Mouse (Mus musculus): ENCODE data around the gene Snrpb. TPM values are rescaled to one million over a fixed set of nuclear protein-coding genes. Genes with fewer than 3 reads are reported as not detected.

The Snrpb gene
- polyA plus RNA-seq, 1 experiment from 2014 or later, result 633 TPM

DNA sequence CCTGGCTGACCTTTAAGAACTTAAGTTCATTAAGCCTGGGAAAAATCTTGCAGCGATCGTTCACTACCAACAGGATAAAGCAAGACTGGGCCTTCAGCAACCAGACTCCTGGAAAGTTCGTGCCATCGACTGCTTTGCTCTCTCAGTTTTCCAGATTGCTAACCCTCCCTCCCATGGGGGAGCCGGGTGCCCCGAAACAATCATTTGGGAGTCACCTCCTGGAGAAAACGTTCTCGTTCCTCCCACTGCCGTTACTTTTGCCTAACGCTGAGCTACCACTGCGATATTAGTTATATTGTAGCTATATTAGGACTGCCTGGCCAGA is 860 bp downstream of the Snrpb start:
- ATAC-seq (replicated peaks; ENCODE audit: low FRiP score) (peak; percentile 6; the same call in 1 of the 2 replicates), DNase-seq (ENCODE audit: low spot score) (no peak)
- H3K4me3 ChIP-seq (ENCODE audit: low read depth, low read length), result peak overlapping the region; percentile 99
- H3K27me3 ChIP-seq (replicated peaks; ENCODE audit: control insufficient read depth, insufficient read depth, low read length), result no peaks in the 10 kb centered on the region
- peak overlapping the region; percentile 100 for H3K9ac ChIP-seq (ENCODE audit: low read depth, low read length)
- peaks cover 29% of the 10 kb centered on the region for H3K36me3 ChIP-seq (ENCODE audit: control insufficient read depth, insufficient read depth, low read length)
- H3K4me2 ChIP-seq, result peak overlapping the region; percentile 84
- H3K4me1 ChIP-seq (replicated peaks; ENCODE audit: control insufficient read depth, insufficient read depth, low read length), result peaks cover 15% of the 10 kb centered on the region
- H3K27ac ChIP-seq (ENCODE audit: low read depth, low read length), result peak overlapping the region; percentile 87
- H3K9me3 ChIP-seq (ENCODE audit: control insufficient read depth, low read length), result no peaks in the 10 kb centered on the region
- WGBS, result under 1% methylated on average over 11 of the region's 11 CpGs

DNA sequence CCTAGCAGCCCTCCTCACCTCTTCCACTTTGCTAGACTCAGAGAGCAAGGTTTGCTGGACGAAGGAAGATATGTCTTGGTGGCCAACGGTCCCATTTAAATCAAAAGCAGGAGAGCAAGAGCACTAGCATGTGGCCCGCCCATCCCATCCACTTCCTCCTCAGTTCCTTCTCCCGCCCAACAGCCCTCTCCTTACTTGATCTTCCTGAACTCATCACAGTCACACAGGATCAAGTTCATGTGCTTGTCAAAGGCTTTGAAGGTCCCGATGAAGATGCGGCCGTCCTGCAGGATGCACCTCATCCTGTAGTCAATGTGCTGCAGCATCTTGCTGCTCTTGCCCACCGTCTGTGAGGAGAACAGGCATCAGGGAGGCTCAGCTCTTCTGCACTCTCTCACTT is 2.4 kb downstream of the Snrpb start:
- peak overlapping the region; percentile 100 for H3K9ac ChIP-seq (ENCODE audit: low read depth, low read length)
- DNase-seq (ENCODE audit: low spot score) (no peak), ATAC-seq (replicated peaks; ENCODE audit: low FRiP score) (no peak)
- H3K4me2 ChIP-seq, result peak overlapping the region; percentile 84
- H3K9me3 ChIP-seq (ENCODE audit: control insufficient read depth, low read length), result no peaks in the 10 kb centered on the region
- peak overlapping the region; percentile 99 for H3K4me3 ChIP-seq (ENCODE audit: low read depth, low read length)
- H3K4me1 ChIP-seq (replicated peaks; ENCODE audit: control insufficient read depth, insufficient read depth, low read length), result peaks cover 15% of the 10 kb centered on the region
- peaks cover 44% of the 10 kb centered on the region for H3K36me3 ChIP-seq (ENCODE audit: control insufficient read depth, insufficient read depth, low read length)
- no peak overlapping the region for H3K27ac ChIP-seq (ENCODE audit: low read depth, low read length)
- H3K27me3 ChIP-seq (replicated peaks; ENCODE audit: control insufficient read depth, insufficient read depth, low read length), result no peaks in the 10 kb centered on the region
- WGBS, result 64% methylated on average over 8 of the region's 8 CpGs

DNA sequence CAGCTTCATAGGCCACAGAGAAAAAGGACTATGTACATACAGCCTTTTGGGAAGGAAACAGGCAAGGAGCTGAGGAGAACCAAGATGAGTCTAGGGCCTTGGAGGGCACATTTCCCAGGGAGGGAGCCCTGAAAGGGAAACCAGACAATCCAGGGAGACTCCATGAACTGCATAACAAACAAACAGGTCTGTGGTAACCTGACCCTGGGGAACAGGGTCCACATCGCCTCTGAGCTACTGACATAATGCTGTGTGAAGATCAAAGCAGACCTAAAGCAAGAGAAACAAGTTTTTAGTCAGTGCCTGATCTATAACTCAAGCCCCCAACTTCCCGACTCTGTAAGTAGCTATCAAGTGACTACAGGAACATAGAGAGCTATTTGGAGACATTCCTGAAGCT is 7.5 kb downstream of the Snrpb start:
- Histone ChIP-seq H3K4me3 (ENCODE audit: low read depth, low read length) (no peak overlapping the region), H3K27me3 (replicated peaks; ENCODE audit: control insufficient read depth, insufficient read depth, low read length) (no peaks in the 10 kb centered on the region), H3K9ac (ENCODE audit: low read depth, low read length) (no peak overlapping the region), H3K4me1 (replicated peaks; ENCODE audit: control insufficient read depth, insufficient read depth, low read length) (peaks cover 3% of the 10 kb centered on the region; the same call in 1 of the 2 replicates), H3K9me3 (ENCODE audit: control insufficient read depth, low read length) (no peaks in the 10 kb centered on the region), H3K4me2 (no peak overlapping the region), H3K36me3 (ENCODE audit: control insufficient read depth, insufficient read depth, low read length) (peaks cover 60% of the 10 kb centered on the region), H3K27ac (ENCODE audit: low read depth, low read length) (no peak overlapping the region)
- DNase-seq (ENCODE audit: low spot score) (no peak), ATAC-seq (replicated peaks; ENCODE audit: low FRiP score) (no peak)
- WGBS, result 83% methylated on average over 2 of the region's 2 CpGs

DNA sequence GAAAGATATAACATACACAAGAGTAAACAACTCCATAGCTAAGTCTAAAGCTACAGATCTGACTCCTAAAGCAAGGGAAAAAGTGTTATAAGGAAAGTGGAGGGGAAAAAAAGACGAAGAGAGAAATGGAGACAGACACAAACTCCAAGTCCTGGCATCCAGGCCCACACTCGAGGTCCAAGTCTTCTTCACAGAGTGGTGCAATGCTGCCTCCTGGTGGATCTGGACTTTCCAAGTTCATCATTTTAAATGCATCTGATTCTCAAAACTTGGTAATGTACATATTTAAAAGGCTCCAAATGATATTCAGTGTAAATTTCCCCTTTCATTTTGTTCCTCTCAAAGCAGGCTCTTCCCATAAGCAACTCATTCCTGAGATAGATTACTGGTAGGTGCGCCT is 11.3 kb downstream of the Snrpb start:
- no peak for DNase-seq (ENCODE audit: low spot score)
- Histone ChIP-seq H3K4me3 (ENCODE audit: low read depth, low read length) (no peak overlapping the region), H3K9me3 (ENCODE audit: control insufficient read depth, low read length) (no peaks in the 10 kb centered on the region), H3K4me2 (no peak overlapping the region), H3K27ac (ENCODE audit: low read depth, low read length) (no peak overlapping the region), H3K4me1 (replicated peaks; ENCODE audit: control insufficient read depth, insufficient read depth, low read length) (no peaks in the 10 kb centered on the region), H3K27me3 (replicated peaks; ENCODE audit: control insufficient read depth, insufficient read depth, low read length) (no peaks in the 10 kb centered on the region), H3K36me3 (ENCODE audit: control insufficient read depth, insufficient read depth, low read length) (peaks cover 36% of the 10 kb centered on the region), H3K9ac (ENCODE audit: low read depth, low read length) (no peak overlapping the region)
- ATAC-seq (replicated peaks; ENCODE audit: low FRiP score), result no peak
- WGBS, result 47% methylated on average over 3 of the region's 3 CpGs

DNA sequence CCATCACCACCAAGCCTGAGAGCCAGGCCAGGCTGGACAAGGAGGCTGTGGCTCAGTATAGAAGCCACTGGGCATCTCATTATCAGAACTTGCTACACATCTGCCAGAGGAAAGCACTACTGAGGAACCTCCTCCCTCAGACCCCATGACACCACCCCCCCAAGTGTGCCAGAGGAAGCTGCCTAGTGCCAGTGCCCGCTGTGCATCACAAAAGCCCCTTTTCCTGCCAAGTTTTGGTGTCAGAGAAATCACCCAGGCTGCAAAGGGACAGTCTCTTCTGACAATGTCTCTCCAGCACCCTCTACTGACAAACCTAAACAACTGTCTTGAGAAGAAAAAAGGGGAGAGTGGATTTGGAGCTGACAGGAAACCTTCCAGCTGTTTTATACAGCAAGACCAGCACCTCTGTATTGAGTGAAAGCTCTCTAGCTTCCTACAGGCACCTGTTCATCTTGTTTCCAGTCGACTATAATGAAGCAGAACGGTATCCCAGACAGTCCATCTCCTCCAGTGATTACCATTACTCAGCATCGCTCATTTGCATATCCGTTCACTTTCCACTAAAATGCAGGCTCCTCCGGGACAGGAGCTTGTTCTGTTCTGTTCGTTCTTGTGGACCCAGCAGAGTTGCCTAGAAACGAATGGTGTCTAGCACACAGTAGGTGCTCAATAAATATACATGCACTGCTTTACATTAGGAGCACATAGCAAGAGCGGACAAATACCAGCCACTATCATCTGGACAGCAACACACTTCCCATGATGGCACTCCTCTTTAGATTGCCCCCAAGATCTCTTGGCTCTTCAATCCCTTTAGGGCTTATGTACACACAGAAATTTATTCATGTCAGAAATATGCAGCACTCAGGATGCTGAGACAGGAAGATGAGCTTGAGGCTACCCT is 12.6 kb downstream of the Snrpb start:
- peaks cover 23% of the 10 kb centered on the region for H3K36me3 ChIP-seq (ENCODE audit: control insufficient read depth, insufficient read depth, low read length)

DNA sequence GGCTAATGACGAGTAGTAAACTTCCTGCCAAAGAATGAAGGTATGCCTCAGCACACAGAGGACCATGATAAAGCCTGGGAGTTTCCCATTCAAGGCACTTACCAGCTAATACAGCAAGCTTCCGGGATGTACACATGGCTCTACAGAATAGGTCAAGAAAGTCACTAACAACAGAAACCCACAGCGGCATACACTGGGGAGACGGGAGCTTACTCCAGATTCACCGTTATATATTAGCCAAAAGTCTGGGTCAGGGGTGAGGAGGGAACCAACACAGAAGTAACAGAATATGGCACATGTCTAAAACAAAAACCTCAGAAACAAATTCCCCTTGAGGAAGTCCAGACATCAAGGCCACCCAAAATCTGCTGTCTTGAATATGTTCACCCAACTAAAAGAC is 16.5 kb downstream of the Snrpb start:
- ATAC-seq (replicated peaks; ENCODE audit: low FRiP score) (no peak), DNase-seq (ENCODE audit: low spot score) (no peak)
- Histone ChIP-seq H3K9me3 (ENCODE audit: control insufficient read depth, low read length) (no peaks in the 10 kb centered on the region), H3K9ac (ENCODE audit: low read depth, low read length) (no peak overlapping the region), H3K4me2 (no peak overlapping the region), H3K4me1 (replicated peaks; ENCODE audit: control insufficient read depth, insufficient read depth, low read length) (no peaks in the 10 kb centered on the region), H3K27ac (ENCODE audit: low read depth, low read length) (no peak overlapping the region), H3K4me3 (ENCODE audit: low read depth, low read length) (no peak overlapping the region), H3K36me3 (ENCODE audit: control insufficient read depth, insufficient read depth, low read length) (peaks cover 6% of the 10 kb centered on the region; the same call in 1 of the 2 replicates), H3K27me3 (replicated peaks; ENCODE audit: control insufficient read depth, insufficient read depth, low read length) (no peaks in the 10 kb centered on the region)
- WGBS, result 80% methylated on average over 5 of the region's 5 CpGs

More for the DNA sequence above, 12.6 kb downstream of the Snrpb start:
- ATAC-seq (replicated peaks; ENCODE audit: low FRiP score) (no peak), DNase-seq (ENCODE audit: low spot score) (no peak)
- Histone ChIP-seq H3K27ac (ENCODE audit: low read depth, low read length) (no peak overlapping the region), H3K9me3 (ENCODE audit: control insufficient read depth, low read length) (no peaks in the 10 kb centered on the region), H3K4me3 (ENCODE audit: low read depth, low read length) (no peak overlapping the region), H3K27me3 (replicated peaks; ENCODE audit: control insufficient read depth, insufficient read depth, low read length) (no peaks in the 10 kb centered on the region), H3K4me2 (no peak overlapping the region), H3K9ac (ENCODE audit: low read depth, low read length) (no peak overlapping the region), H3K4me1 (replicated peaks; ENCODE audit: control insufficient read depth, insufficient read depth, low read length) (no peaks in the 10 kb centered on the region)
- 74% methylated on average over 9 of the region's 9 CpGs for WGBS

DNA sequence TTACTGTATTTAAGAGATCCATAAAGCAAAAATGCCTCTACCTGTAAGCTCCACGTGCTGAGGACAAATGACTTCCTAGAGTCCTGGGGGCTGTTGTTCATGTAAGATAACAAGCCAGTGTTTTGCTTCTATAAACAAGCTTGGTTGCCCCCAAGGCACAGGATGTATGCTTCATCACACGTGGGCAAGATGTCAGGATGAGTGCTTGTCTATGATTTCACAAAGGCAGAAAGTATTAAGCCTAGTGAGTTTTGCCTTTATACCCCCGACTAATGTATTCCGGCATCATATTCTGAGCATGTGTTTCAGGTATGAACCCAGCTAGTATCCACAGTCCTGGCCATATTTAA is 21.1 kb downstream of the Snrpb start:
- H3K27me3 ChIP-seq (replicated peaks; ENCODE audit: control insufficient read depth, insufficient read depth, low read length), result no peaks in the 10 kb centered on the region
- ATAC-seq (replicated peaks; ENCODE audit: low FRiP score), result no peak
- DNase-seq (ENCODE audit: low spot score), result no peak
- no peak overlapping the region for H3K4me2 ChIP-seq
- WGBS, result 57% methylated on average over 4 of the region's 4 CpGs
- H3K27ac ChIP-seq (ENCODE audit: low read depth, low read length), result no peak overlapping the region
- no peak overlapping the region for H3K4me3 ChIP-seq (ENCODE audit: low read depth, low read length)
- no peaks in the 10 kb centered on the region for H3K9me3 ChIP-seq (ENCODE audit: control insufficient read depth, low read length)
- no peaks in the 10 kb centered on the region for H3K4me1 ChIP-seq (replicated peaks; ENCODE audit: control insufficient read depth, insufficient read depth, low read length)
- H3K36me3 ChIP-seq (ENCODE audit: control insufficient read depth, insufficient read depth, low read length), result no peaks in the 10 kb centered on the region
- H3K9ac ChIP-seq (ENCODE audit: low read depth, low read length), result no peak overlapping the region

DNA sequence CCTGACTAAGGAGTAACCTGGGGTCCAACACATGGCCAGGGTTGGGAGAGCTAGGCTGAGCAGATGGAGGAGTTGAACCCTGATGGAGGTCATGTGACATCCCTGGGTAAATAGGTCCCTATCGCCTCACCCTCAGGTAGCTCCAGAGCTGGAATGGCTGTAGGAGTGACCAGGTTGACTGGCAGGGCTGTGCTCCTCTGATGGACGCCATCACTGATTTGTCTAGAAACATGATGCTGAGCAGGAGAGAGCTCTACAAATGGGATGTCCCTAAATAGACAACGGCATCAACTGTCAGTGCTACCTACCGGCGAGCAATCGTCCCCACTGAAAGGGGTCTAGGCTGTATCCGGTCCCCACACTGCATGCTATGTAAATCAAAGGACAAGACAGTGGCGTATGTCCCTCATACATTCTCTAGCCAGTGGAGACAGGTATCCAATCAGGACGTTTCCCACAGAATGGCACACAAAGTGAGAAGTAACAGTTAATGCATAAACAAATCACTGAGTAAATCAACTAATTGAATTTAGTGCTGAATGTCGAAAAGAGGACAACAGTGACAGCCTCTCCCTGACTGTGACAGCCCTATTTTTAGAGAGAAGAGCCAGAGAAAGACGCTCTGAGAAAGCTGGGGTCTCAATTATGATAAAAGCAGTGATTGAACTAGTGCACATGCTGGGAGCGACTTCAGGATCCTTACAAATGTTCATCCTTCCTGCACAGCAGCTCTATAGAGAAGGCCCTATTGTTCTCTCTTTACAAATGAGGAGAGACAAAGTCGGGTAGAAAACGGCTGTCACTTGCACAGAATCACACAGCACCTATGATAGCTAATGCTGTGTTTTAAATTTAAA is 21.7 kb downstream of the Snrpb start:
- no peaks in the 10 kb centered on the region for H3K9me3 ChIP-seq (ENCODE audit: control insufficient read depth, low read length)
- no peaks in the 10 kb centered on the region for H3K27me3 ChIP-seq (replicated peaks; ENCODE audit: control insufficient read depth, insufficient read depth, low read length)
- no peak for DNase-seq (ENCODE audit: low spot score)
- no peaks in the 10 kb centered on the region for H3K4me1 ChIP-seq (replicated peaks; ENCODE audit: control insufficient read depth, insufficient read depth, low read length)
- WGBS, result 76% methylated on average over 14 of the region's 14 CpGs
- H3K27ac ChIP-seq (ENCODE audit: low read depth, low read length), result no peak overlapping the region
- no peak overlapping the region for H3K9ac ChIP-seq (ENCODE audit: low read depth, low read length)
- no peak overlapping the region for H3K4me3 ChIP-seq (ENCODE audit: low read depth, low read length)
- no peak overlapping the region for H3K4me2 ChIP-seq
- H3K36me3 ChIP-seq (ENCODE audit: control insufficient read depth, insufficient read depth, low read length), result no peaks in the 10 kb centered on the region
- no peak for ATAC-seq (replicated peaks; ENCODE audit: low FRiP score)
